Mouse (Mus musculus) skeletal muscle tissue, adult 2 months (tissue): Measurements from ENCODE around the gene Ppp5c.

Experiments
- DNase-seq: peaks from one replicate; pipeline ENCODE4 v3.0.0-alpha.2; 2012; ENCODE audit warnings: low read depth, low spot score

Gene Ppp5c

GRCm38 (mm10) chr7:17017036-17017435 is 10.7 kb downstream of the Ppp5c start:
- peak; percentile 98 for DNase-seq

GRCm38 (mm10) chr7:17015381-17015780 is 12.3 kb downstream of the Ppp5c start:
- DNase-seq = no peak

- DNase-seq = no peak
Measured at GRCm38 (mm10) chr7:17011909-17012590, 15.7 kb downstream of the Ppp5c start.

- no peak for DNase-seq
Measured at GRCm38 (mm10) chr7:17010010-17010347, 17.7 kb downstream of the Ppp5c start.

- DNase-seq = no peak
Measured at GRCm38 (mm10) chr7:17009326-17010009, 18.3 kb downstream of the Ppp5c start.

- no peak for DNase-seq
Measured at GRCm38 (mm10) chr7:17007300-17007699, 20.4 kb downstream of the Ppp5c start.

GRCm38 (mm10) chr7:17004716-17005115 is 23.0 kb downstream of the Ppp5c start:
- no peak for DNase-seq

GRCm38 (mm10) chr7:17003230-17003960 is 24.3 kb downstream of the Ppp5c start:
- DNase-seq = no peak

GRCm38 (mm10) chr7:17002375-17003195 is 25.1 kb downstream of the Ppp5c start:
- peak; percentile 72 for DNase-seq

- DNase-seq = peak; percentile 62
Measured at GRCm38 (mm10) chr7:16999650-17000049, 28.1 kb downstream of the Ppp5c start.

GRCm38 (mm10) chr7:16999233-16999632 is 28.5 kb downstream of the Ppp5c start:
- DNase-seq = no peak

- DNase-seq = no peak
Measured at GRCm38 (mm10) chr7:16995345-16995744, 32.4 kb downstream of the Ppp5c start.

GRCm38 (mm10) chr7:16994400-16994799 is 33.3 kb downstream of the Ppp5c start:
- no peak for DNase-seq

GRCm38 (mm10) chr7:16993651-16994399 is 33.9 kb downstream of the Ppp5c start:
- peak; percentile 81 for DNase-seq

- no peak for DNase-seq
Measured at GRCm38 (mm10) chr7:16992451-16992807, 35.3 kb downstream of the Ppp5c start, which contains the start of gene Ccdc8. Ccdc8 (plus strand) TSS chr7:16992708.

GRCm38 (mm10) chr7:16991681-16992450 is 35.9 kb downstream of the Ppp5c start:
- no peak for DNase-seq

- no peak for DNase-seq
Measured at GRCm38 (mm10) chr7:16990006-16990744, 37.5 kb downstream of the Ppp5c start.

- no peak for DNase-seq
Measured at GRCm38 (mm10) chr7:16988405-16988804, 39.3 kb downstream of the Ppp5c start.

- DNase-seq = no peak
Measured at GRCm38 (mm10) chr7:16987541-16988149, 40.1 kb downstream of the Ppp5c start.
